Mouse (Mus musculus) spleen, adult 2 months (tissue): ENCODE results near the gene Gm49394.

ENCODE experiments used
- CTCF ChIP-seq: fragments of 200-500 bp; IDR thresholded peaks from 2 replicates; pipeline ENCODE4 v1.5.1; 2011; ENCODE audit warnings: mild to moderate bottlenecking, inconsistent platforms; ENCODE audit not compliant: insufficient read depth, insufficient read length, insufficient replicate concordance; ENCODE audit errors: extremely low read depth
- POLR2A ChIP-seq: fragments of 200-500 bp; IDR thresholded peaks from 2 replicates; pipeline ENCODE4 v1.6.1; 2011; ENCODE audit warnings: low read depth, low read length, inconsistent platforms

DNA sequence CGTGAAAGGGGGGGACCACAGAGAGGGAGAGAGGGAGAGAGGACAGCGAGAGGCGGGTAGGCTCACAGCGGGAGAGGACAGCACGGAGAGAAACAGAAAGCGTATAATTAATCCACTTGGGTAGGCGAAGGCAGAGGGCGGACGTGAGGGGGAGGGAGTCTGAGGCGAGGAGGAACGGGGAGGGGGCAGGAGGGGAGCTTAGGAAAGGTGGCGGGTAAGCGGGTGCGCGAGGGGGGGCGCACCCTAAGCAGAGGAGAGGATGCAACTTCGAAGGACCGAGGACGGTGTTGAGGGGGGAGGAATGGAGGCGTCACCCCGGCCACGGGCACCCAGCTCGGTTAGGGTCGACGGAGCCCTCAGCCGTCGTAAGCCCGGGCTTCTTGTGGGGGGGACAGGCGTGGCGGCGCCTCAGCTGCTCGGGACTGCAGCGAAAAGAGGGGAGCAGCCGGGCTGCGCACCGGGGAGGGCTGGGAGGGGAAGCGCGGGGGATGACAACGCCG is 11.0 kb downstream of the Gm49394 start:
- TF ChIP-seq CTCF (no peak), POLR2A (no peak)
